Mouse (Mus musculus) spleen, adult 2 months (tissue): ENCODE data around the gene 4921539E11Rik.

Source experiments
- CTCF ChIP-seq: fragments of 200-500 bp; IDR thresholded peaks from 2 replicates; pipeline ENCODE4 v1.5.1; 2011; ENCODE audit warnings: mild to moderate bottlenecking, inconsistent platforms; ENCODE audit not compliant: insufficient read depth, insufficient read length, insufficient replicate concordance; ENCODE audit errors: extremely low read depth
- POLR2A ChIP-seq: fragments of 200-500 bp; IDR thresholded peaks from 2 replicates; pipeline ENCODE4 v1.6.1; 2011; ENCODE audit warnings: low read depth, low read length, inconsistent platforms

DNA sequence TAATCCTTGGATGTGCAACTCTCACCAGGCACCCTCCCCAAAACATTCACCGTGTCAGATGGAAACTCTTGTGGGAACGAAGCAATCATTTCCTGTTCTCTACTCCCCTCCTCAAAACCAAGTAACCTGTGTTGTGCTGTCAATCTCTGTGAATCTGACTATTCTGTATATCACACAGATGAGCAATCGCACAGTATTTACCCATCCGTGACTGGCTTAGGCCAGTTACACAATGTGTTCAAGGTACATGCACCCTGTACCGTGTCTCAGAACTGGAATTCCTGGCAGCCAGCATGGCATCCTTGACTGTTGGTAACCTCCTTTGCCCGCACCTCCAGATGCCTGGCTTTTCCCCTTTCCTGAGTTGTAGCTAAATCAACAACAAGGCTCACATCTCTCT, 74.6 kb downstream of the 4921539E11Rik start:
- no peak for TF ChIP-seq POLR2A
- no peak for TF ChIP-seq CTCF
